Mouse (Mus musculus): ENCODE data around the gene Aicda.

GRCm38 (mm10) chr6:122543574-122543973 lies 10.0 kb upstream of the Aicda start:
- TF ChIP-seq CHD2 (IDR thresholded peaks at IDR 0.05; ENCODE audit: low read depth, low read length): no peak
- no peak for TF ChIP-seq MAFK (IDR thresholded peaks at IDR 0.05; ENCODE audit: insufficient read depth, low read depth, low read length)
- no peak for TF ChIP-seq HCFC1 (IDR thresholded peaks at IDR 0.05; ENCODE audit: borderline replicate concordance, insufficient read depth, low read length)

Measured in ES-E14 (cell line).